Mouse (Mus musculus) thymus, postnatal 14 days (tissue): ENCODE results near the gene Srd5a1.
"Not testable (repeated sequence)": the region's sequence is repeated elsewhere in the genome, so short reads cannot be mapped to it uniquely, and the experiment has no call there.

Experiments
- DNase-seq: peaks from one replicate; pipeline ENCODE4 v3.0.0; 2021

Gene Srd5a1

DNA sequence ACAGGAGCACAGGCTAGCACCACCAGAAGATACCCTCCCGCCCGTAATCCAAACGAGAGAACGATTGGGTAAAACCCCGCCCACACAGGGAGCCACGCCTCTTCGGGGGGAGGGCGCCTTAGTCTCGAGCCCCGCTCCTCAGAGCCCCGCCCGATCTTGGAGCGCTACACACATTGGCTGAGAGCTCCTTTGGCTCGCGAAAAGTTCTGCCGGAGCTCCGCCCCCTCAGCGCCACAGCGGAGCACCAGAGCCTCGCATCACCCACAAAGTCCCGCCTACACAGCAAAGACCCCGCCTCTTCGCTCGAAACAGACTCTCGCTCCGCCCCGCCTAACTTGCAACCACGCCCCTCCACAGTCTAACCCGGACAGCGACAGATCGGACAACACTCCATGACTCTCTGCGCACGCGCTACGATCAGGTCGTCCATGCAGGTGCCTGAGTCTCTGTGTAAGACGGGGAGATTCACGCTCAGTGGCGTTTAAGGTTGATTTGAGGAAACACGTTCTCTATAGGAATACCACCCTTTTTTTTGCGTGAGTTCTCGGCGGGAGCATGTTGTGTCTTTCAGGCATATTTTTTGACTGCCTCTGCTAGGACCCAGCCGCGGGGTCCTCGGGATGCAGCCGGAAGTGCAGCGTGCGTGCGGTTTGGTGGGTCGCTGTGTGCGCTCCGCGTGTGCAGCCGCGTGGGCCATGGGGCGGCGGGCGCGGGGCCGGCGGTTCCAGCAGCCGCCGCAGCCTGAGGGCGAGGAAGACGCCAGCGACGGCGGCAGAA lies at the start of gene Srd5a1:
Gene Srd5a1 (minus strand): TSS at position 45 of the 777 bp plus-strand sequence.
- peak; percentile 99 for DNase-seq

DNA sequence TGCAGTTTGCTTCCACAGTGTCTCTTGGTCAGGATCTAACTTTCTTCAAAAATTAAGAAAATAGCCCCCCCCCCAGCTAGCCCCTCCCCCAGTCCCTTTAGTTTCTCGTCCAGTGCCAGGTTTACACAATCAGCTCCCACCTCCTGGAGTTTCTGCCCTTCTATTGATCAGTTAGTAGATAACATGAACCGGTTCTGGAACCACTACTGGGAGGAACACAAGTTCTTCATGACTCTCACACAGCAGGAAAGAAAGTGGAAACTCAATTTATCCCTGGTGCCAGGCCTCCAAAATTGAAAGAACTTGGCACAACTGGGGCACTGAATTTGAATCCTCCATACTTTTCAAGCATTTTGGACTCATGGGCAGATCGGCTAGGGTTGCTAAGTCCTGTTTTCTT lies 43.3 kb upstream of the Srd5a1 start:
- DNase-seq, result no peak

DNA sequence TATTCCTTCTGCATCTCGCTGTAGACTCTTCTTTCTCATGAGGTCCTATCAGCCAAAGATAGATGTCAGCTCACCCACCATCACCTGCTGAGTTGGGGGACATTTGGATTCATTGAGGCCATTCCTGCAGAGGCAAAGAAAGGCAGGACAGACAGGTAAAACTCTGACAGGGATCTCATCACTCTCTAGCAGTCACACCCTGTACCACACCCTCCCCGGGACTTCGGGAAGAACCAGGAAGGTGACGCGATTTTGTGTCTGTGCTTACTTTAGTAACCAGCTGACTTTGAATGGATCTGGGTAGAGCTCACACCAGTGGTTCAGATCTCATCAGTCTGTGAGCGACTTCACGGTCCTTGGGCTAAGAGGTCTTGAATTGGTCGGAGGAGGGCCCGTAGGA lies 35.2 kb upstream of the Srd5a1 start:
- no peak for DNase-seq

DNA sequence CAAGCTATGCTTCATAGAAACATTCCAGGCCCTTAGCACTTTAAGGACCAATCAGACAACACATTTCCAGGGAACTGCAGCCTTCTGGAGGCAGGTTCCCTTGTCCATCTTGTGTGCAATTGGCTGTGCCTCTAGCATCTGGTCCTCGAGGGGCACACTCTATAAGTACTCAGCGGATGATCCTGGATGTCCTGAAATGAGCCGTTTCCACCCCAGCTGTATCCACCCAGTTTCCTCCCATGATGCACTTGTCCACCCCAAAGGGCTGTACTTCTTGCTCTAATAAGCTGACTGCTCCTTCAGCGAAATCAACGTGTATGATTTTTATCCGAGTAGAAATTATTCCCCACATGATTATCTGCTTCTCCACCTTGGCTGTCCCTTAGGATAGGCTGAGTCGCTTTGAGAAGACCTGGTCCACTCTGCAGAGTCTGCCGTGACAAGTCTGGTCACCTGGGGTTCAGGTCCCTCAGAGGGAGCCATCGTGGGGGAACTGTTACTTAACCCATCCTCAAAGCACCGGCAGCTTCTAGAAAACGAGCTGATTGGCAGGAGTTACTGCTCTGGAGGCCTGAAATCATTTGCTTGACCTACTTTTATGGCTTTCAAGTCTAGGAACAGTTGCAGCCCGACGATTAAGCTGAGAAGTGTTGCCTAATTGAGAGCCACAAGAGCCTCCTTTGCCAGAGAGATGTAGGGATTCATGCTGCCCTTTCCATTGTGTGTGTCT lies 34.6 kb upstream of the Srd5a1 start:
- DNase-seq, result no peak

DNA sequence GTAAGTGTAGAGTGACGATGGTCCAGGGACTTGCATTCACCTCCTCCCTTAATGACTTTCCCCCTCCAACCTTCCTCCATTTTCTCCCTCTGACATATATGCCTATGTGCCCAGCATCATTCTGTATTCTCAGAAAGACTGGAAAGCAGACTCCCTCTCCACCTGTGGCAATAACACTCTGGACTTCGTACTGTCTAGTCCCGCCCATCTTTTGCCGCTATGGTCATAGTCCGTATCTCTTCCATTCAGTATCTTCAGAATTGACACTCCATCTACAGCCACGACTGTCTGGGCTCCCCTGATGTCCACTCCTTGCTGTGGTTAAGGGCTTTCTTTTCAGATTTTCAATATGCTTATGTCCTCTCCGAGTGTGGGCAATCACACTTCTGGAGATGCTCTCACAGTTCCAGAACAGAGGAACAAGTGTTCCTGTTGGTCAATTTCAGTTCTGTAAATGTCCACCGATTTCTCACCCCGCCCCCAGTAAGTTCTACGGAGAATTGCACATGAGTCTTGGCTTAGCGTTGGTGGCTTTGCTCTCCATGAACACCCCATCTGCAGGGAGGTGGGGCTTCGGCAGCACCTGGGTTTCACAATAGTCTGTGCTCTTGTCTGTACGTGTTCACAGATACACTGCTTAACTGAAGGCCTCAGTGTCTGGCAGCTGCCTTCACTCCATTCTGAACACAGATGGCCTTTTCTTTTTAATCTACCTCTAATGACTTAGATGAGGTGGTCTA lies 33.4 kb upstream of the Srd5a1 start:
- no peak for DNase-seq

DNA sequence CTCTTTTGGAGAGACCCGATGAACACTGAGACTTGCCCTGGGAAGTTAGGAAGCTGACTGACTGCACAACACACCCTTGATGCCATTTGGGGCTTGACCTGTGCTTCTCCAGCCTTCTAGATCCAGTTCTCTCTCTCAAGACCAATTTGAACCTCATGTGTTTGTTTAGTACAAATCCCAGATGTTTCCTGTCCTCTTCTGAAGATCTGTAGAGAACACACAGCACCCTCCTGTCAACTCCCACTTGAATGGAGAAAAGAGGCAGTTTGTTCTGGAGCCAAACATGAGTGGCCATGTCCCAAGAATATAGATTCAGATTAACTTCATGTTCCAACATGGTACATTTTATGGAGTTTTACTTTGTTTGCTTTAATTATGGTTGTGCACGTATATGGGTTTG lies 32.7 kb upstream of the Srd5a1 start:
- DNase-seq, result no peak

DNA sequence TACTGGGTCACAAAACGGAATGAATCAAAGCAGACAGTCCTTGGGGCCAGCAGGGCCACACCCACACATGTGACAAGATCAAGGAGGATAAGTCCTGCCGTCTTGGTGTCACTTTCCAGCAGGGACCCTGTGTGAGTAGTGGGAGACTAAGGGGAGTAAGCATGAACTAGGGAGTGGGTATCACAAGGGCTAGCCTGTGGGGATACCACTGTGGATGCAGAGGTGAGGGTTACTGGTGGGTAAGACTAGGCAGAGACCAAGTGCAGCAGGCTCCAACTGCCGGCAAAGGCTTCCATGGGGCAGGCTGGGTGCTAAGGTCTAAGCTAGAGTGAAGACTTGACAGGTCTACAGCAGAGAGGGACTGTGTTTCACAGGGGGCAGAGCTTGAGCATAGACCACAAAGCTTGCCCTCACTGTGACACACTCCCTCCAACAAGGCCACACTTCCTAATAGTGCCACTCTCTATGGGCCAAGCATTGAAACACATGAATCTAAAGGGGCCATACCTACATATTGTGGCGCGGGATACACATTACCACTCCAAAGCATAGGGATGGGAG lies 31.5 kb upstream of the Srd5a1 start:
- no peak for DNase-seq

DNA sequence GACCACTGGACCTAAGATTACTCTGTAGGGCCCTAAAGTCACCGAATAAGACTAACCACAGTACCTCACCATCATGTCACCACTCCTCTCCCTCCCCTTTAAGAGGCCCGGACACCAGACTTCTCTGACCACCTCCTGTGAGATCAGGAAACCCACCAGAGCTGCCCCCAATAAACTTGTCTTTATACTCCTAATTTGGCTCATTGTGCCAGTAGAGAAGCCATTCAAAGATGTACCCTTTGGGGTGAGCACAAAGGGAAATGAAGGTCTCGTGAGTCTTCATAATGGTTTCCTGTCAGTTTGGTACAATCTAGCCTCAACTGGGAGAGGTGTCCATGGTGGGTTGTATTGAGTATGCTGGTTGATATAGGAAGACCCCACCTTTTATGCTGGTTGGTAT lies 29.8 kb upstream of the Srd5a1 start:
- DNase-seq, result no peak

DNA sequence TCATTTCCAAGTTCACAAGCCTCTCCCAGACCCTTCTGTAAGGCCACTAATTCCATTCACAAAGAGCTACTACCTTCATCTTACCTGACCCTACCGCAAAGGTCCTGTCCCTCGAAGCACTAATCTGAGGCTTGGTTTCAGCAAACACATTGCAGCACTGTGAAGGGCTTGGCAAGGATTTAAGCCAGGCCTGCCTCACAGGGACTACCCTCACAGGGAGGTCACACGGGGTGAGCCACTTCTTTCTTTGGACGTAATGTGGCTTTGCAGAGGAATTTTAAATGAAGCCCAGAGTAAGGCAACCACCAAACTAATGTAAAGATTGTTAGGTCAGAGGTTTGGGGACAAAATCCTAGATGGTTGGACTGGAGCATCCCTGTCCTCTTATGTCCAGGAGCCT lies 29.3 kb upstream of the Srd5a1 start:
- DNase-seq, result no peak

DNA sequence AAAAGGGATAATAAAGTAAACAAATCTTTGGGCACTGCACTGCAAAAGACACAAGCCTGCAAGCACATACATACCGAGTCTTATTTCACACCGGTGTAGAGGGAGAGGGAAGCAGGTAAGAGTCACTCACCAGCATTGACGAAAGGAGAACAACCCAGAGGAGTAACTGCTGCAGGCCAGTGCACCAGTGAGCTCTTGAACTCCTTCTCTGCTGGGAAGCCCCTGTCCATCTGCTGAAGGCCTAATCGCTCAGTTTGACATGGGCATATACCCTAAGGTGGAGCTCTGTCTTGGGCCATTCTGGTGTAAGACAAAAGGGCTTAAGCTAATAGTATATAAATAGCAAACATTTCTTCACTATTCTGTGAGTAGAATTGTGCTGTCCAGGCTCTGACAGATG lies 28.9 kb upstream of the Srd5a1 start:
- DNase-seq, result no peak

DNA sequence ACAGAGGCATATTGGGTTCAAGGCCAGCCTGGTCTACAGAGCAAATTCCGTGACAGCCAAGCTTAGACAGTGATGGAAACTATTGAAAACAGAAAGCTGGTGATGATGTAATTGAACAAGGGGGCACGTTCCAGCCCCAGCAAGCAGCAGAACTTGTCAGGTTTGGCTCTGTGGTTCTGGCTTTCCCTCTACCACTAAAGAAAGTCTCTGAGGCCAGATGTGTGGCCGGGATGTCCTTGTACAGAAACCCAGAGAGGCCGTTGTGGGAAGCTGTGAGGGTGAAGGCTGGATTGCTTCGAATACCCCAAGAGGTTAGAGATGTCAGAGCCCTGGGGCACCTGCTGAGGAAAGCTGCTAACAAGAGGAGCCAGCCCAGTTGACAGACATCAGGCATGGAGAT lies 28.0 kb upstream of the Srd5a1 start:
- no peak for DNase-seq

DNA sequence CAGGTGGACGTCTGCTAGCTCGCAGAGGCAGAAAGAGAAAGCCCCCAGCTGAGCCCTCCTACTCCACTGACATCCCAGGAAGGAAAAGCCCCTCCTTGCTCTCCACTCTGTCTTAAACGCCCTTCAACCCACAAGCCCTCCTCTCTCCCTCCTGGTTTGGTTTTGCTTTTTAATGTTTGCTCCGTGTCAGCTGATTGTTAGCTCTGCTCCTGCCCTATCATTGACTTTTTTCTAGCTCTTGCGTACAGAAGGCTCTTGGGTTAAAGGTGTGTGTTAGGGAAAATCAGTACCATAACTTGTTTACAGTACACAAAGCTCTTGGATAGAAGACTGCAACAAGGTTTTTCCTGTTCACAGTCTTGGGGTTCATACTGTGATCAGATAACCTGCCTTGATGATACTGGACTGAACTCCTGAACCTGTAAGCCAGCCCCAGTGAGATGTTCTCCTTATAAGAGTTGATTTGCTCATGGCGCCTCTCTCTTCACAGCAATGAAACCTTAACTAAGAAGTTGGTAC lies 26.9 kb upstream of the Srd5a1 start:
- DNase-seq, result no peak

DNA sequence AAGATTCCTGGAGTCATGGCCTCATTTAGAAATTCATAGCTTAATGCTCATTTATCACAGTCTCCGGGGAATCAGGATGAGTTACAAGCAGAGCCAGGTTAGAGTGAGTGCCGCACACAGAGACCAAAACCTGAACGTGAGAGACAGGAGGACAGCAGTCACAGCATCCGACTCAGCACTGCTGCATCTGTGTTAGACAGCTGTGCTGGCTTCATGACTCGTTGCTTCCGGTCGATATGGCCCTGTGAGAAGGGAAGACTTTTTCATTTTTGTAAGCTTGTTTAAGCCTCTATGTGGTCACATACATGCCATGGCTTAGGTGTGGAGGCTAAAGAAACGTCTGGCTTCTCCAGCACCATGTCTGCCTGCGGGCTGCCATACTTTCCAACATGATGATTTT lies 26.4 kb upstream of the Srd5a1 start:
- no peak for DNase-seq

DNA sequence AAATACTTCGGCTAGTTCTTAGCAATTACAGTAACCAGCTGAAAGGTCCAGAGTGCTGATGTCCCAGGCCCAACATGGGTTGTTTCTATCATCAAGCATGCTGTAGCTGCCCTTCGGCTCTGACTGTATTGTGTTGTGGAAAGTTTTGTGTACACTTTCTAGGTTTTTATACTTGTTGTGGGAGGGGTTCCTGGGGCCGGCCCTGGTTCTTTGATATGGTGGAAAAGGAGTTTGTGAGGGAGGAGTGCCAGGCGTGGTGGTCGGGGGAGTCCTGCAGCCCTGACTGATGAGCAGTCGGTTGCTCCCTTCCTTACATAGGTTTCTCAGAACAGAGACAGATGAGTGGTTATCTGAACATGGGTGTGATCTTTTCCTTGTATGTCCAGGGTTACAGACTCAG lies 25.6 kb upstream of the Srd5a1 start:
- no peak for DNase-seq

DNA sequence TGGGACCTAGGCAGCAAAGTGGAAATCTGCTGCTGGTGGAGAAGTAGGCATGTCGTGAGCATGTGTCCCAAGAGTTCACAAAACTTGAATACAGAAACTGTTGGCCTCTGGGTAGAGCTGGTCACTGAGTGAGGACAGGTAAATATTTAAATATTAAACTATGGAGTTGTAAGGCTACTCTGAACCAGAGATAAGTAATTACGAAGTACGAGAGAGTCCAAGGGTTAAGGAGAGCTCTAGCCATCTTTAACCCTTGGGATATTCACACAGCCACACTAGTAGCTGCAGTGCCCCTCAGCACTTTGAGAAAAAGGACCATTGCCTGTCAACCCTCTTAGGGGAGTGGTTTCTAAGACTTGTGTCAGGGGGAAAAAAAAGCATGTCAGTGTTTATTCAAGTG lies 25.1 kb upstream of the Srd5a1 start:
- DNase-seq, result no peak

DNA sequence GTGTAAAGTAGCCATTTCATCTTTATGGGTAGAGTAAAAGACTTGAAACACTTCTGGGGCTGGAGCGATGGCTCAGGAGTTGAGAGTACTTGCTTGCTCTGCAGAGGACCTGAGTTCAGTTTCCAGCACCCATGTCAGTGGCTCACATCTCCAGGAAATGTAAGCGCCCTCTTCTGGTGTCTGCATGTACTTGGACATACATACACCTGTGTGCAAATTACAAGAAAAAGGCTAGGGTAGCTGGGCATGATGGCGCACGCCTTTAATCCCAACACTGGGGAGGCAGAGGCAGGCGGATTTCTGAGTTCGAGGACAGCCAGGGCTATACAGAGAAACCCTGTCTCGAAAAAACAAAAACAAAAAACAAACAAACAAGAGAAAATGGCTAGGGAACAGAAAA lies 24.6 kb upstream of the Srd5a1 start:
- not testable (repeated sequence) for DNase-seq

DNA sequence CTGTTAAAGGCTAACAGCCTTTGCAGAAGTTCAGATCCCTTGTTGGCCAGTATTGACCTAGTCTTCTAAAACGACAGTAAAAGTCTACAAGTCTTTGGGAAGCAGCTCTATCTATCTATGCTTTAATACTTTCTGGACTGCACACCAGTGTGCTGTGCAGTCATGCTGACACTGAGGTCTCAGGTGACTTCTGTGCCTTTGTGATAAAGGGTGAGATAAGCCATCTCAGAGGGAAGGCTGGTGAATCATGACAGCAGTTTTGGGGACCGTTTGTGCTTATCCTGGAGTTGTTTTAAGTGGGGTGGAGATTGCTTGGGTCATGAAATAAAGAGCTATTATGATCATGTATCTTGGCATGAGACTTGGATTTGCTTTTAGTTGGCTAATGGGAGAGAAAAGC lies 22.7 kb upstream of the Srd5a1 start:
- DNase-seq, result no peak

DNA sequence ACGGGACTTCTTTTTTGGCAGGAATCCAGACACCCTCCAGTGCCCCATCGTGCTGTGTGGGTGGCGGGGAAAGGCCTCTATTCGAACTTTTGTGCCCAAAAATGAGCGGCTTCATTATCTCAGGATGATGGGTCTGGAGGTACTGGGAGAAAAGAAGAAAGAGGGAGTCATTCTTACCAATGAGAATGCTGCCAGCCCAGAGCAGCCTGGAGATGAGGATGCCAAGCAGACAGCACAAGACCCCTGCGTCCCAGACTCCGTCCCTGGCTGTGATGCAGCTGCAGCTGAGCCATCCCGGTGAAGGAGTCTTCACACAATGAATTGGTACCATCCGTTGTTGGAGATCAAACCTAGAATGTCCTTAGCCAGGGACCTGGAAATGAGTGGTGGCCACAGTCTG lies 22.3 kb upstream of the Srd5a1 start:
- DNase-seq, result no peak

DNA sequence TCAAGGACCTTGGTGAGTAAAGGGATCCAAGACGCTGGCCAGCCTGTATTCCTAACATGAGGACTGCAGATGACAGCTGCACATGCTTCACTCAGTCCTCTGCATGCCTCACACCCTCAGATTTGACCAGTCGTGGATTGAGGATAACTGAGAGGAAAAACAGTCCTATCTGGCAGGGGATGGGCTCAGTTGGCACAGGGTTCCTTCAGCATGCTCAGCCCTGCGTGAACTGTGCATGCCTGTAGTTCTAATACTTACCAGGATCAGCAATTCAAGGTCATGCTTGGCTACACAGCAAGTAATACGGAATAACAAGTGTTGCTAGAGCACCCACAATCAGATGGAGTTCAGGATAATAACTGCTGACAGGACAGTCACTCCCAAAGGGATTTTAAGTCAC lies 20.4 kb upstream of the Srd5a1 start:
- no peak for DNase-seq

DNA sequence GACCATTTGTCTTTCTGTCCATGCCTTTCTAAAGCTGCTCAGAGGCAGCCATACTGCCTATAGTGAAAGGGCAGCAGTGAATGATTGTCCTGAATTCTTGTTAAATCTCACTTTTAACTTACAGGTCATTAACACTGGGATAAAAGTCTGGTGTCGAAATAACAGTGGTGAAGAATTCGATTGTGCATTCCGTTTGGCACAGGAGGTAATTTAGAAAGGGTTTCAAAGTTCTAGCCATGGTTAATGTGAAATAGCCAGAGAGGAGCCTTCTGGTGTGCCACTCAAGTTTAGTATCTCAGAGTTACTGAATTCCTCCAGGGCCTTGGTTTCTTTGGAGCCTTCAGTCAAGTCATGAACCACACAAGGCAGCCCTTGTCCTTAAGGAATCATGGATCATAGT lies 19.9 kb upstream of the Srd5a1 start:
- DNase-seq, result no peak

DNA sequence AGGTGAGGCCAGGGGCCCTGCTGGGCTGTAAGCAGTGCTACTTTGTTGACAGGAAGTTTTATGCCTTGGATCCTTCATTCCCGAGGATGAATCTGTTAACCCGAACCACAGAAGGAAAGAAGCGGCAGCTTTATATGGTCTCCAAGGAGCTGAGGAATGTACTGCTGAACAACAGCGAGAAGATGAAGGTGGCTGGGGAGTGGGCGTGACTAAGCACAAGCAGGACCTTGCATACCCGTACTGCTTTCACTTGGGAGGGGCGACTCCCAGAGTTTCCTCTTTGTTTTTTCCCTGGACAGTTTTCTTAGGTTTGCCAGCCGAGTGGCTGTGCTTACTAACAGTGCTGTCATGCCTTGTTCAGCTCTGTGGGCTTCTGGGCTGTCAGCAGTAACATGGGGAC lies 19.3 kb upstream of the Srd5a1 start:
- no peak for DNase-seq

DNA sequence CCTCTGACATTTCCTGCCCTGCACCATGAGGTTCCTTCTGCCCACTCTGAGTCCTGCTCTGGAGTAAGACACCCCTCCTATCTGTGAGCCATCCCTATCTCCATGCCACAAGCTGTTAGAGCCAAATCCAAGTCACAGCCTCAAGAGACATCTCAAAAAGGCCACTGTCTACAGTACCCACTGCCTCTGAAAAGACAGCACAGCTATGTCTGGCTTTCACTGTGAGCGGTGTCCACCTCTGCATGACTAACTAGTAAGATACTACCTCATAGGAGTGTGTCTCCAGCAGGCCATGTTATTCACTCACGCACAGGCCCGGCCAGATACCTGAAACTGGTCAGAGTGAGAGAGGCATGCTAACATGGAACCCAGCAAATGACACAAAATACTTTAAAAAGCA lies 16.7 kb upstream of the Srd5a1 start:
- DNase-seq, result no peak

DNA sequence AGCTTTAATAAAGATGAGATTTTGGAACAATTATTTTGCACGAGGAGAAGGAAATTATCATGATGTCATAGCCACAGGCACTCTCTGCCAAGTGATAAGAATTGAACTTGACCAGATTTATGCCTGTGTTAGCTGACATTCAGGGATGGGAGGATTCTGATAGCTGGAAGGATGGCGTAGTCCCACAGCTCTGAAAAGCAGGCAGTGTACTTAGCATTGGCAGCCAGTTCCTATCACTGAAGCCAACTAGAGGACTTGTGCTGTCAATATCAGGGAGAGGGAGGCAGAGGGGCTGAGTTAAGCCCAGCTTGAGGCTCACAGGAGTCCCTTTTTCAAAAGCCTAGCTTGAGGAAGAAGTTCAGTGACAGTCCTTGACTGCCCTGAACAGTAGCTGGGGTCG lies 13.3 kb upstream of the Srd5a1 start:
- DNase-seq, result no peak

DNA sequence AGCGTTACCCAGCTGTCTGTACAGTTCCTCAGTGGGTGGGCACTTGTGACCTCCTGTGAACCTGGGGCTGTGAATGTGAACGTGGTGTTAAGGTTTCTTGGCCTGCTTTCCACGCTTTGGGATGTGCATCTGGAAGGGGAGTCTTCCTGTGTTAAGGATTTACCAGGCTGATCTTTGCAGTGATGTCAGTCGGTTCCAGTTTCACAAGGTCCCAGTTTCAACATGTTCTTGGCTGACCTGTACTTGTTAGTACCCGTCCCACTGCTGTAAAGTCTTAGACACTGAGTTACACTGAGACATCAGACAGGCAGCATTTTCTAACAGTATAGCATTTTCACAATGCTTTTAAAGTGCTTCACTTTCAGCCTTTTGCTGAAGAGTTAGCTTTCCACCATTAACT lies 12.6 kb upstream of the Srd5a1 start:
- DNase-seq, result no peak
